Mouse (Mus musculus): ENCODE measurements at regions not wholly inside any gene's neighbourhood (a gene's known extent, or its start where the extent isn't known, plus 50 kb on each side); places are given as distances from the start of the nearest gene placed in this dataset.
"Not testable (repeated sequence)": the region's sequence is repeated elsewhere in the genome, so short reads cannot be mapped to it uniquely, and the experiment has no call there.

DNA sequence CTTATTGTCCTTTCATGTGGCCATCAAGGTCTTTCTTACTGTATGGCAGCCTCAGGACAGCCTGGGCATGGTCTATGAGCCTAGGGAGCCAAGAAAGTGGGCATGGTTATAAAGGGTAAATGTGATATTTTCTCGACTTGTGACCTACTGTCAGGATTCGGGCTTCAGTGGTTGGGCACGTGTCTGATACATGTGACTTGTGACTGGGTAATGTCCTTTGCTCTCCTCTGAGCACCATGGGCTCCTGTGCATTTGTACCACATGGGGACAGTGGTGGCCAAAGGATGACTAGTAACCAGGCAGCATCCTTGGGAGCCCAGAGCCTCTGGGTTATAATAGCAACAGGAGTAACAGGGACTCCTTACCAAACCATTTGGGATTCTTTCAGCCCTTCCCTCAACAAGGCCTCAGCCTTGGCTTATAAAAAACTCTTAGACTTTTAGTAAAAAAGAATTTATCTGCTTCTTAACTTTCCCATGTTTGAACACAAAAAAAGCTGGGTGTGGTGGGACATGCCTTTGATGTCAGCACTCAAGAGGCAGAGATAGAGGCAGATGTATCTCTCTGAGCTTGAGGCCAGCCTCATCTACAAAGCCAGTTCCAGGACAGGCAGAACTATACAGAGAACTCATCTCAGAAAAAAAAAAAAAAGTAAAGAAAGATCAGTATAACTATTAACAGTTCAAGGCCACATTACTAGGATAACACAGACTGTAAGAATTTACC is 56.7 kb upstream of the Klf13 start:
- DNase-seq = no peak

DNA sequence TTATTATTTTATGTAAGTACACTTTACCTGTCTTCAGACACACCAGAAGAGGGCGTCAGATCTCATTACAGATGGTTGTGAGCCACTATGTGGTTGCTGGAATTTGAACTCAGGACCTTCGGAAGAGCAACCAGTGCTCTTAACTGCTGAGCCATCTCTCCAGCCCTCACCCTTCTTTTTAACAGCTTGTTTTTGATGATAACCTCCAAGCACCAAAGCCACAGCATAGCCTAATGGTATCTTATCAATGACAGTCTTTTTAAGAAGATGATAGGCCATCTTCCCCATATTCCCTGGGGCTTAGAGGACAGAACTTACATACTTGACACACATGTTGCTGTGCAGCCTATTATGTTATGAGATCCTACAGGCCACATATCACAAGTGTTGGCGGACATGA is 56.1 kb upstream of the Klf13 start:
- DNase-seq = not testable (repeated sequence)

DNA sequence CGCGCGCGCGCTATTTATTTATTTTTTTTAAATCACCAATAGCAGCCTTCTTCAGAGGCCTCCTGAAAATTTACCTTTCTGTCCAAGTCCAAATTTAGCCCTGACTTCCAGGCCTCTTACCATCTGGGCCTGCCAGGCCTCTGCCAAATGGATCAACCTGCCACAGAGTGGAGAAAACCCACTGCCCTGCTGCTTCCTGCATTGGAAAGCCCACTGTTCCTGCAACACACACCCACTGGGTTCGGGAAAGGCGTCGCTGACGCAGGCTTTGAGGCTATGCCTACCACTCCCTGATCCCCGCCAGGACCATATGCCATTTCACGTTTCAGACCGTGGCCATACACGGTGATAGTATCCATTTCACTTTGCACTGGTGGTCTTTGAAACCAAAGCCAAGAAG is 53.4 kb upstream of the Klf13 start:
- peak; percentile 96 for DNase-seq

DNA sequence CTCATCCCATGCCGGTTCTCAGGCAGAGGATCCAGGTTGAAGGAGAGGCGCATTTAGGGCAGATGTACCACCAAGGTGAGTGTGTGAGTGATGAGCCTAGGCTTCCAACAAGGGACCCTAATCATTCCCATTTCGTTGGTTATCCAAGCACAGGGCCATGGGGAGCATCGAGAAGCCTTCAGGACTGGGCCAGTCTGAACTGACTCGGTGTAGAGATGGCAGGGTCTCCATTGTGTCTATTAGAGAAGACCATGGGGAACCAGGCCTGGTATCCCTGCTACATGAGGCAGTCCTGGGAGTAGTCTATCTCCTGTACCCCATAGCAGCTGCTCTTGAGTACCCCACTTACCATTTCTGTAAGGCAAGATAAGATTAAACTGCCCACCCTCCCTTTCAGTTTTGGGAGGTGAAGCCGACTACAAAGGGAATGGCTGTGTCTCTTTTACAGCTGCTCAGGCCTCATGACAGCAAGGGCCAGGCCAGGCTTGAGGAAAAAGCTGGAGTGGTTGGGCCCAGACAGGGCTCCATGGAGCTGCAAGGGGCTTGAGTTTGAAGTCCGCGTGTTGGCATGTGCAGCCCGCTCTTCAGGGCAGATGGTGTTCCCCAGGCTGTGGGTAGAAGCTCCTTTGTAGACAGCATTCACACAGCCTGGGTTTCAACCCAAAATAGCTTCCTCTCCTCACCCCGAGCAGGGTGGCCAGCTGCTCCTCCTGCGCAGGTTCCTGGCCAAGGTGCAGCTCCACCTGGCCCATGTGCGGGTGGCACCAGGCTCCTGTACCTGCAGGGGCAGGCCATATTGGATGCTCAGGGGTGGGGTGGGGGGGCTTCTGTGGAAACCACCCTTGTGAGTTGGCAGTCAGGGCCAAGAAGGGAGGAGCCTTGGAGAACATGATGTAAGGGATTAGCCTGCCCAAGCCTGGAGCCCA is 52.6 kb upstream of the Klf13 start:
- DNase-seq = peak; percentile 99

DNA sequence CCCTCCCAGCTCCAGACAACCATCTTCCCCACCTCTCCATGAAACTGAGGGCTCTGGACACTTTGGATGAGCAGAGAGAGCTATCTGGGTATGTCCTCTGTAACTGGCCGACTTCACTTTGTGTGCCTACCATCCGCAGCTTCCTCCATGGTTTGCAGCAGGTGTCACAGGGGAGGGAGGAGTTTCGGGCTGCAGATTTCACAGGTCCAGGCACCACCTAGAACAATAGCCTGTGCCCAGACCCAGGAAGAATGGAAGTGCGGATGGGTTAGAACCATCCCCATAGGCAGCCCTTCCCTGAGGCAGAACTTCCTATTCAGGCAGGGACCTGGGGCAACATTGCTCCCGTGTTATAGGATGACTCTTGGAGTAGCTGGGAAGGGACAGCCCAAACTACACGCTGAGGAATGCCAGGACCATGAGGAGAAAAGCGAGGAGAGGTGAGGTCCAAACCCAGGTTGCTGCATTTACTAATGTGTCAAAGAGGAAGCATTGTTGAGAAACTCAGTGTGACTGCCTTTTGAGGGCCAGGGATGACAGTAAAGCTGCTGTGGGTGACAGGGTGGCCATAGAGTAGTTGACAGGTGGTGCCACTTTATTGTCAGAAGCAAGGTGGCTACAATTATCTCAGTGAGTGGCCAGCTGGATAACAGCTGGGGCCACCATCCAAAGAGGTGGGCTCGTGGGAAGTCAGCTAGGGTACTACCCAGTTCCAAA is 51.8 kb upstream of the Klf13 start:
- peak; percentile 45 for DNase-seq

DNA sequence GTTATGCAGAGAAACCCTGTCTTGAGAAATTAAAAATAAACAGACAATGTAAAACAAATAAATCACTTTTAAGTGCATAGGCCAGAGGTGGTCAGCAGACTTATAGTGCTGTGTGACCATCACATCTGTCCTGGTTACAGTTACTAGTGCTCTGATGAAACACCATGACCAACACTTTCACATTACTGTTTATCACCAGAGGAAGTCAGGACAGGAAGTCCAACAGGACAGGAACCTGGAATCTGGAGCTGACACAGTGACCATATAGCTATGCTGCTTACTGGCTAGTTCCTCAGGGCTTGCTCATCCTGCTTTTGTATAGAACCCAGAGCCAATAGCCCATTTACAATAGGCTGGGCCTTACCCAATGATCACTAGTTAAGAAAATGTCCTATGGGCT is 51.0 kb upstream of the Klf13 start:
- DNase-seq = no peak

Data from cerebellum, adult 9-11 months (tissue).